In the genomic region with DNA sequence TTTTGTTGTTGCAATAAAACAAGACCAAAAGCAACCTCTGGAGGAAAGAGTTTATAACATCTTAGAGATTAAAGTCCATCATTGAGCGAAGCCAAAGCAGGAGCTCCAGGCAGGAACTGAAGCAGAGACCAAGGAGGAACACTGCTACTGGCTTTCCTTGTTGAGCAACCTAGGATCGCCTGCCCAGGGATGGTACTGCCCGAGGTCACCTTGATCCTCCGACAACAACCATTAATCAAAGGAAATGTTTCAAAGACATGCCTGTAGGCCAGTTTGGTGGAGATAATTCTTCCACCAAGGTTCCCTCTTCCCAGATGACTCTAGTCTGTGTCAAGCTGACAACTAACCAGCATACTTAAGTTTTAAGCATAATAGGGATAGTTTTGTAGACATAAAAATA, we compare ENCODE assay signal across 26 mouse cellular contexts.
DNase-seq lines count a peak whose midpoint lies in the region; ATAC-seq and TF ChIP-seq lines count a peak whose summit lies in the region.
"Had no signal": no experiment of that assay in that cellular context is flagged by ENCODE, and none has a peak within 500 bp of the region (broad histone marks: within the 10 kb centered on the region; RNA-seq: fewer than 3 reads in every experiment).

No protein-coding gene starts in this region.

- no peaks in the 10 kb centered on the region for H3K9me3 ChIP-seq in heart, embryonic 15.5 days (replicated peaks)
- H3K9me3 ChIP-seq: embryonic facial prominence, embryonic 10.5 days; embryonic facial prominence, embryonic 13.5 days; forebrain, embryonic 12.5 days; forebrain, embryonic 15.5 days; heart, embryonic 12.5 days had no signal

- DNase-seq in adrenal gland, adult (ENCODE audit: inconsistent age in 2 of 2, low spot score in 1 of 2), result peak; percentile 36 to 78
- no peak for DNase-seq in adrenal gland, postnatal 4 days (ENCODE audit: low spot score in 2 of 2)
- no peak for DNase-seq in heart, postnatal 4 days
- DNase-seq in kidney, adult 2 months, result peak; percentile 15
- DNase-seq in kidney, adult 8-10 months, result no peak
- DNase-seq in adrenal gland, postnatal 14 days, result peak; percentile 49
- DNase-seq in gastrocnemius, postnatal 10 days, result no peak
- DNase-seq: cerebellum, adult 11 months; cerebellum, adult 2 months; cerebellum, adult 9-11 months; cerebellum, postnatal 25 days; embryo, embryonic 11 days; gastrocnemius, postnatal 36 days; heart, postnatal 36 days; kidney, adult 11 months had no signal

- no peaks in the 10 kb centered on the region for H3K27me3 ChIP-seq in heart, embryonic 15.5 days
- no peaks in the 10 kb centered on the region for H3K27me3 ChIP-seq in kidney, adult 2 months (replicated peaks; ENCODE audit: control insufficient read depth, insufficient read depth, low read length)
- H3K27me3 ChIP-seq: embryonic facial prominence, embryonic 13.5 days; forebrain, embryonic 12.5 days; forebrain, embryonic 15.5 days; heart, embryonic 12.5 days had no signal

- no peak for TF ChIP-seq POLR2A in kidney, adult 2 months (IDR thresholded peaks at IDR 0.05; ENCODE audit: low read depth, low read length)

- H3K4me3 ChIP-seq in heart, embryonic 15.5 days, result no peak overlapping the region
- no peak overlapping the region for H3K4me3 ChIP-seq in kidney, adult 2 months (ENCODE audit: insufficient read depth, low read depth, low read length)
- H3K4me3 ChIP-seq: embryonic facial prominence, embryonic 10.5 days; embryonic facial prominence, embryonic 13.5 days; erythroblast, embryonic 14.5 days; forebrain, embryonic 12.5 days; forebrain, embryonic 15.5 days; heart, embryonic 12.5 days had no signal

- peak overlapping the region; percentile 4; the same call in 1 of the 2 replicates for H3K27ac ChIP-seq in heart, embryonic 15.5 days
- H3K27ac ChIP-seq in kidney, adult 2 months (ENCODE audit: insufficient read depth, low read depth, low read length), result no peak overlapping the region
- H3K27ac ChIP-seq: embryonic facial prominence, embryonic 10.5 days; embryonic facial prominence, embryonic 13.5 days; forebrain, embryonic 12.5 days; forebrain, embryonic 15.5 days; hindbrain, embryonic 14.5 days; hindbrain, postnatal 0 days had no signal

- no peak for TF ChIP-seq CTCF in kidney, adult 2 months (conservative IDR thresholded peaks at IDR 0.05; ENCODE audit: insufficient read depth, insufficient read length, low read depth, low read length)

- 82% methylated on average over 4 of the region's 4 CpGs for WGBS in heart, embryonic 15.5 days
- 62% methylated on average over 4 of the region's 4 CpGs for WGBS in kidney, adult 2 months

- H3K4me2 ChIP-seq in heart, embryonic 15.5 days, result no peak overlapping the region
- H3K4me2 ChIP-seq: embryonic facial prominence, embryonic 13.5 days; forebrain, embryonic 12.5 days; forebrain, embryonic 15.5 days; heart, embryonic 12.5 days; hindbrain, embryonic 14.5 days had no signal

- ATAC-seq in heart, embryonic 15.5 days (replicated peaks; ENCODE audit: insufficient number of reproducible peaks, insufficient read depth, low FRiP score, low read depth), result no peak
- ATAC-seq: activated CD4-positive, CD25-positive, alpha-beta regulatory T cell, adult 4 months; forebrain, embryonic 15.5 days; hindbrain, postnatal 0 days; inflammation-experienced regulatory T-cells, adult 6 months had no signal

- H3K9ac ChIP-seq in heart, embryonic 15.5 days, result no peak overlapping the region
- H3K9ac ChIP-seq: embryonic facial prominence, embryonic 13.5 days; forebrain, embryonic 12.5 days; forebrain, embryonic 15.5 days; heart, embryonic 12.5 days; hindbrain, embryonic 14.5 days had no signal

- H3K36me3 ChIP-seq in heart, embryonic 15.5 days, result peaks cover 15% of the 10 kb centered on the region; the same call in 1 of the 2 replicates
- peaks cover 1% of the 10 kb centered on the region; the same call in 1 of the 2 replicates for H3K36me3 ChIP-seq in kidney, adult 2 months (ENCODE audit: control insufficient read depth, insufficient read depth, low read length)
- H3K36me3 ChIP-seq: embryonic facial prominence, embryonic 10.5 days; embryonic facial prominence, embryonic 13.5 days; forebrain, embryonic 12.5 days; forebrain, embryonic 15.5 days had no signal

- H3K4me1 ChIP-seq in heart, embryonic 15.5 days (replicated peaks), result peaks cover 14% of the 10 kb centered on the region
- H3K4me1 ChIP-seq in kidney, adult 2 months (ENCODE audit: control insufficient read depth, insufficient read depth, low read length), result no peaks in the 10 kb centered on the region

Comparison
In these comparisons a context has a peak if more than half of its experiments do, and no peak if none do; other contexts are left out.
1. DNase-seq: peak in adrenal gland, adult (2 of 2), kidney, adult 2 months (single experiment) and adrenal gland, postnatal 14 days (single experiment); none in adrenal gland, postnatal 4 days (0 of 2), heart, postnatal 4 days (single experiment), kidney, adult 8-10 months (0 of 2) and gastrocnemius, postnatal 10 days (single experiment).